Mouse (Mus musculus) liver, postnatal 0 days (tissue): ENCODE data around the gene Ccdc77.

Experiments used
- CTCF ChIP-seq: sonication (generic); IDR thresholded peaks from 2 replicates; pipeline ENCODE4 v1.5.1; 2016; ENCODE audit warnings: antibody characterized with exemption, low read depth
- EP300 ChIP-seq: IDR thresholded peaks from 2 replicates; pipeline ENCODE4 v1.6.1; 2016; ENCODE audit warnings: antibody characterized with exemption, low read depth, mild to moderate bottlenecking

- TF ChIP-seq CTCF (no peak), EP300 (no peak)
These were observed 69.4 kb downstream of the Ccdc77 start for GRCm38 (mm10) chr6:120294785-120295133.
